Mouse (Mus musculus): ENCODE measurements at regions not wholly inside any gene's neighbourhood (a gene's known extent, or its start where the extent isn't known, plus 50 kb on each side); places are given as distances from the start of the nearest gene placed in this dataset.

DNA sequence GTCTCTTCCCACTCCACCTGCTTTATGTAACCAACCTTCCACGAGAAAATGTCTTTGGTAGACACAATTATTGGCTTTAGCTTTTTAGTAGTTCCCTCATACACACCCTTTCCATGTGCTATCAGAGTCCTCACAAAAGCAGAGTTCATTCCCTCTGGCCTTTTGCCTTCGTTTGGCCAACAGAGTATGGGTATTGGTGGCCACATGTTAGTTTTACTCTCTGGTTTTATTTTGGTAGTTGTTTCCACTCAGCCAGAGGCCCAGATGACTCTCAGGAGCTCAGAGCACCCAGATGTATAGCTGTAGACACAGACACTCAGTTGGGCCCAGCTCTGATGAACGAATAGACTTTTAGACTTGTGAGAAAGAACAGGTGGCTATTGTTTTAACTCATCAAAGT lies 286.4 kb downstream of the Pten start:
- no peak for DNase-seq (ENCODE audit: extremely low spot score, low spot score)

- DNase-seq (ENCODE audit: extremely low spot score, low spot score), result no peak
These were observed 291.6 kb downstream of the Pten start for GRCm38 (mm10) chr19:33048754-33049442.

DNA sequence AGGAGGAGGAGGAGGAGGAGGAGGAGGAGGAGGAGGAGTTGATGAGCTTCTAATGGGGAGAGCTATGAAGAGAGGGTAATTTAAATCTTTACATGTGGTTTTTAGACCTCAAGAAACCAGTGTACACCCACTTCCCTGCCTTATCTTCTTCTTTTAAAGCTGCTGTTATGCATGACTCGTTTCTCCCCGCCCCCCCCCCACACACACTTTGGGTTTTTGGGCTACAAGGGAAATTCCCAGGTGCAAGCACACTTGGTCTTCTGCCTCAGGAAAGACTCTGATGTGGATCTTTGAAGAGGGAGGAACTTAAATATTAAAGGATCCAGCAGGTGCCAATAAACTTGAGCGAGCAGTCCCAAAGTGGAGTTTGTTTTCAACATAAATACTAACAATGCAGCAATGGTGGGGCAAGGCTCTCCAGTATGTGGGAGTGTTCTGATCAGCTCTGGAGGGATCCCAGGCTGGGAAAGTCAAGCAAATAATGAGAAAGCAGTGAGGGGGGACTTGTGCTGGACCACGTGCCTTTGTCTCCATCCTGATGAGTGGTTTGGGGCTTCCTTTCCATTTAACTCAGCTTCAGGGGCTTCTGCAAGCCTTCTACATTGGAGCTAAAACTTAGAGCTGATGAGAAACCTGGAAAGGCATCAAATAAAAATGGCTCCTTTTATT lies 296.0 kb downstream of the Pten start:
- DNase-seq (ENCODE audit: extremely low spot score, low spot score), result no peak

GRCm38 (mm10) chr19:33056372-33056791 lies 299.1 kb downstream of the Pten start:
- DNase-seq (ENCODE audit: extremely low spot score, low spot score), result no peak

GRCm38 (mm10) chr19:33061006-33061405 lies 303.7 kb downstream of the Pten start:
- no peak for DNase-seq (ENCODE audit: extremely low spot score, low spot score)

DNA sequence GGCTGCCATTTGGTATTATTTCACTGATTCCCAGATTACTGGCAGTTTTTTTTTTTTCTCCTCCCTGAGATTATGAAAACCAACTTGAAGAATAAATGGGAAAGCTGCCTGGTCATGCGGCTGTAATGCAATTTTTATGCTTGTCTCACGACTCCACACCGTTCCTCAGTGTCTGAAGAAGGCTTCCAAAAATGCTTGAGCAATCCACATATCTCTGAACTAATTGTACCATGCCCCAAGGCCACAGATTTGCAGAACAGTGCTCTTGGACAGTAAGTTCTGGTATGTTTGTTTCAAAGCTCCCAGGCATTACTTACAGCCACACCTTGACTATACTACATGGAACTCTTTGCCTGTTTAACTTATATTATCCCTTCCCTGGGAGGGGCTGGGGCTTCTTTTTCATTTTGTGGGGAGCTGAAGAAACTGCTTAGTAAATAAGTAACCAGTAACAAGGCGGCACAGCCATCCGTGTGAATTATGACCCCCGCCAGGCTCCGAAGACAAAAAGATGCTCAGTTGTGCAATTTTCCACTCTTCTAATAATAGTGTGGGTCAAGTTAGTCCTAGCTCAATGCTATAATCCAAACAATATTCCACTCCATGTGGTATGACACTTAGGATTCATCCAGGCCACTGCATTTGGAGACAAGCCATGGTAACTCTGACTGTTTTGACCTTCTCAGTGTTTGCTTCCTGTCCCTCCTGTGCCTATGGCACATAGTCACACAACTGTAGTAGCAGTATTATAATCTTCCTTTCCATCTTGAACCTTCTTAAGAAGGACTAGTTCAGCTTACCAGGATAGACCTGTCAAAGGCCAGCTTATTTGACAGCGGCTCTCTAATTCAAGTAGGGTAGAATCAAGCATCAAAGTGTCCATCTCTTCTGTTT lies 305.1 kb downstream of the Pten start:
- no peak for DNase-seq (ENCODE audit: extremely low spot score, low spot score)

DNA sequence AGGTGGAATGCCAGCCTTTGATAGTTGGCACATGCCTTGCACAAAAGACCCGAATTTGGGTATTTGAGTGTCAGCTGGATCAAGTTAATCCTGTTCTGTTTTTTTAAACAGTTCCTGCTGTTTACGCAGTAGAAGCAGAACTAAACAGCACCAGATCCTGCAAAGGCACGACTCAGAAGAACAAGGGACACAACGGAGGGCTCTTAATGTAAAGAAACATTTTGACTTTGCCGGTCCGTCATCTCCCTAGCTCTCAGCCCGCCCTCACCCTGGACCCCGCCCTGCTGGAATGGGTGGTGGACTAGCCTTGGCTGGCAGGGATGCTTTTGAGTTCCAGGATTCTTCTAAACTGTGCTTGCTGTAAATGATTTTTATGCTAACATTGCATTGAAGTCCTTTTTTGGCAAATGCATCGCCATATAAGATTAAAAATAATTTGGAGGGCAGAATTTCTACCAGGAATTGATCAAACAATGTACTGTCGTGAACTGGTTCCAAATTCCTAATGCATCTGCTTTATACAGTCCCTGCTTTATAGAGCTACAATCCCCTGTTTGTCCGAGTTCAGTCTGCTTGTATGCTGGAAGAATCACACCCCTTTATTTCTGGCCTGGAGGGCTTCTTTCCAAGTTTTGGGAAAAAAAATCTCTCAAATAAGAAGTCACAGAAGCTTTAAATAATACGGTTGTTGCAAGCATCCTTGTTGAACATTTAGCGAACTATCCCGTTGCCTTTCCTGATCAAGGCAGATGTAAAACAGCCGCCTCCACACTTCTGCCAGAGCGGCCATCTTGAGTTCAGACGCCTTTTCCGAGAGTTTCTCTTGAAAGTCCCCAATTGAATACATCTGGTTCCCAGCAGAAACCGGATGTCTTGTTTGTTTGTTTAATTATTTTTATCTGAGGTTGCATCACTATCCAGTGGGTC lies 308.2 kb downstream of the Pten start:
- DNase-seq (ENCODE audit: extremely low spot score, low spot score), result no peak

- no peak for DNase-seq (ENCODE audit: extremely low spot score, low spot score)
These were observed 311.2 kb downstream of the Pten start for GRCm38 (mm10) chr19:33068351-33068955.

- no peak for DNase-seq (ENCODE audit: extremely low spot score, low spot score)
These were observed 312.5 kb downstream of the Pten start for GRCm38 (mm10) chr19:33069761-33070160.

DNA sequence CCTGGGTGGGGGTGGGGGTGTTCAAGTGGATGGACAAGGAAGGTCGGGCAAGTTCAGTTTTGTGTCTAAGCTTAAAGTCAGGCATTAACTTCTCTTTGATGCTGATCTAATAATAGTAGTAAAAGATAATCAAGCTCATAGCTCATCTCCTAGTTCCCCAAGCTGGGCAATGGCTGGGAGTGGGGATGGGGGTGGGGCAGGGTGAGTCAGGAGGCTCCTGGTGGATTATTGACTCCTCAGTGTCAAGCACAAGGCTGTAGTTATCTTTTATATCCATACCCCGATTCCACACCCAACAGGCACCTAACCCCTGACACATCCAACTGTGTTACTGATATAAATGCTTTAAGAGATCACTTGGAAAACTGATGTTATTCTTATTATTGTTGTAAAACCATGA lies 315.0 kb downstream of the Pten start:
- no peak for DNase-seq (ENCODE audit: extremely low spot score, low spot score)

DNA sequence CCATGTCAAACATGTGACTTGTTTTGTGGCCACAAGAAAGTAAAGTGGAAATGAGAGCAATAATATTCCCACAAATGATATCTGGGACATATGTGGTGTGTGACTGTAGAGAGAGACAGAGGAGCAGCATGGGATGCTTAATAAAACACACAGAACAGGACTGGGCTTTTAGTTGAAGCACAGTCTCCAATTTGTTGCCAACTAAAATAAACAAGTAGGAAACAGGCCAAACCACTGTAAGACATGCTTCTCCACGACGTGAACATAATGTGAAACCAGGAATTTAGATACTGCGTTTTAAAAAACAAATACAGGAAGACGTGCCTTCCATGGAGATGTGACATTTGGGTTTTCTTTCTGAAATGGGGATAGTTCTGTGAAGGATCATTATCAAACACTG lies 317.2 kb downstream of the Rnls start:
- no peak for DNase-seq (ENCODE audit: extremely low spot score, low spot score)

GRCm38 (mm10) chr19:33078681-33079360 lies 313.3 kb downstream of the Rnls start:
- no peak for DNase-seq (ENCODE audit: extremely low spot score, low spot score)

- DNase-seq (ENCODE audit: extremely low spot score, low spot score), result no peak
These were observed 312.1 kb downstream of the Rnls start for GRCm38 (mm10) chr19:33079959-33080358.

- DNase-seq (ENCODE audit: extremely low spot score, low spot score), result no peak
These were observed 310.6 kb downstream of the Rnls start for GRCm38 (mm10) chr19:33081493-33081892.

- DNase-seq (ENCODE audit: extremely low spot score, low spot score), result no peak
These were observed 308.7 kb downstream of the Rnls start for GRCm38 (mm10) chr19:33083371-33083770.

- no peak for DNase-seq (ENCODE audit: extremely low spot score, low spot score)
These were observed 307.4 kb downstream of the Rnls start for GRCm38 (mm10) chr19:33084683-33085082.
